Mouse (Mus musculus) c-Kit-positive CD71-positive TER-119-positive erythroid progenitor cells, embryonic 14.5 days (primary cell): ENCODE results near the gene Gm20388.

Experiments
- DNase-seq: peaks from one replicate; pipeline ENCODE4 v3.0.0-alpha.2; 2013; ENCODE audit warnings: low spot score

Gm20388 gene

GRCm38 (mm10) chr8:122330446-122331133 is 2419.9 kb downstream of the Gm20388 start:
- DNase-seq = no peak

- DNase-seq = no peak
These were observed 2420.5 kb downstream of the Gm20388 start for GRCm38 (mm10) chr8:122331134-122331523.

GRCm38 (mm10) chr8:122332753-122333506 is 2422.3 kb downstream of the Gm20388 start:
- no peak for DNase-seq

- no peak for DNase-seq
These were observed 2422.9 kb downstream of the Gm20388 start for GRCm38 (mm10) chr8:122333531-122333930.

- DNase-seq = no peak
These were observed 2424.3 kb downstream of the Gm20388 start for GRCm38 (mm10) chr8:122334791-122335490.

- no peak for DNase-seq
These were observed 2425.1 kb downstream of the Gm20388 start for GRCm38 (mm10) chr8:122335638-122336250.

GRCm38 (mm10) chr8:122336251-122336910 is 2425.7 kb downstream of the Gm20388 start:
- no peak for DNase-seq

GRCm38 (mm10) chr8:122338852-122339251 is 2428.2 kb downstream of the Gm20388 start:
- DNase-seq = no peak

GRCm38 (mm10) chr8:122340761-122341160 is 2430.1 kb downstream of the Gm20388 start:
- DNase-seq = no peak

GRCm38 (mm10) chr8:122341790-122342189 is 2431.1 kb downstream of the Gm20388 start:
- no peak for DNase-seq

GRCm38 (mm10) chr8:122342362-122342761 is 2431.7 kb downstream of the Gm20388 start:
- DNase-seq = no peak

- DNase-seq = no peak
These were observed 2432.2 kb downstream of the Gm20388 start for GRCm38 (mm10) chr8:122342806-122343209.

- no peak for DNase-seq
These were observed 2432.7 kb downstream of the Gm20388 start for GRCm38 (mm10) chr8:122343341-122343740.

- DNase-seq = no peak
These were observed 2433.1 kb downstream of the Gm20388 start for GRCm38 (mm10) chr8:122343758-122344157.

- no peak for DNase-seq
These were observed 2433.6 kb downstream of the Gm20388 start for GRCm38 (mm10) chr8:122344219-122344618.

GRCm38 (mm10) chr8:122345181-122346095 is 2434.8 kb downstream of the Gm20388 start:
- DNase-seq = no peak

GRCm38 (mm10) chr8:122347811-122348552 is 2437.3 kb downstream of the Gm20388 start:
- DNase-seq = no peak

- no peak for DNase-seq
These were observed 2439.0 kb downstream of the Gm20388 start for GRCm38 (mm10) chr8:122349357-122350297.
